Mouse (Mus musculus): ENCODE measurements around the gene Wdr45b. TPM values are rescaled to one million over a fixed set of nuclear protein-coding genes. Genes with fewer than 3 reads are reported as not detected.
"Not testable (repeated sequence)": the region's sequence is repeated elsewhere in the genome, so short reads cannot be mapped to it uniquely, and the experiment has no call there.

Gene Wdr45b
- polyA plus RNA-seq, 1 experiment from 2014 or later, result 98.3 TPM

GRCm38 (mm10) chr11:121367170-121367707 lies 13.0 kb upstream of the Wdr45b start:
- Histone ChIP-seq H3K4me3 (no peak overlapping the region), H3K4me1 (peaks cover 14% of the 10 kb centered on the region), H3K9ac (peak overlapping the region; percentile 27; the same call in 1 of the 2 replicates), H3K9me3 (no peaks in the 10 kb centered on the region), H3K4me2 (peak overlapping the region; percentile 37), H3K27ac (peak overlapping the region; percentile 87), H3K27me3 (no peaks in the 10 kb centered on the region), H3K36me3 (no peaks in the 10 kb centered on the region)
- 32% methylated on average over 5 of the region's 5 CpGs for WGBS
- ATAC-seq (ENCODE audit: insufficient number of reproducible peaks, insufficient read depth, low FRiP score, low TSS enrichment, low read depth), result 0 out of 2 replicates have a peak, but pooled peaks have one; percentile 26

DNA sequence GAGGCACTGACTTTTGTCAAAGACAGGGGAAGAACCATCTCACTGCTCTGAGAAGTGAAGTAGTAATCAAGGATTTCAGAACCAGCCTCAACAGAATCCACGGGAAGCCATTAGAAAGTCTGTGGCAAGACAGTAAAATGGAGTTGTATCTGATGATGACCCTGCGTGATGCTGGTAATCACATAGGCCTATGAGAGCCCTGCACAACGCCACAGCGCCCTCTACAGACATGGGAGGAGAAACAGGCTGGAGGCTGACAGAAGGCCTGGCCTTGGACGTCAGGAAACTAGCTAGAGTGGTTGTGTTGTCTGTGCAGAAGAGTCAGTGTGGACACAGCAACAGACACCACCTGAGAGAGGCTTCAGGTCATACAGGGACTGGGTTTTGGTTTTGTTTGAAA lies 8.0 kb upstream of the Wdr45b start:
- no peak overlapping the region for H3K4me3 ChIP-seq
- no peak overlapping the region for H3K27ac ChIP-seq
- no peak overlapping the region for H3K9ac ChIP-seq
- 32% methylated on average over 5 of the region's 5 CpGs for WGBS
- H3K4me2 ChIP-seq, result no peak overlapping the region
- H3K4me1 ChIP-seq, result peaks cover 11% of the 10 kb centered on the region
- H3K27me3 ChIP-seq, result no peaks in the 10 kb centered on the region
- H3K9me3 ChIP-seq, result no peaks in the 10 kb centered on the region
- ATAC-seq (ENCODE audit: insufficient number of reproducible peaks, insufficient read depth, low FRiP score, low TSS enrichment, low read depth), result no peak
- H3K36me3 ChIP-seq, result no peaks in the 10 kb centered on the region

DNA sequence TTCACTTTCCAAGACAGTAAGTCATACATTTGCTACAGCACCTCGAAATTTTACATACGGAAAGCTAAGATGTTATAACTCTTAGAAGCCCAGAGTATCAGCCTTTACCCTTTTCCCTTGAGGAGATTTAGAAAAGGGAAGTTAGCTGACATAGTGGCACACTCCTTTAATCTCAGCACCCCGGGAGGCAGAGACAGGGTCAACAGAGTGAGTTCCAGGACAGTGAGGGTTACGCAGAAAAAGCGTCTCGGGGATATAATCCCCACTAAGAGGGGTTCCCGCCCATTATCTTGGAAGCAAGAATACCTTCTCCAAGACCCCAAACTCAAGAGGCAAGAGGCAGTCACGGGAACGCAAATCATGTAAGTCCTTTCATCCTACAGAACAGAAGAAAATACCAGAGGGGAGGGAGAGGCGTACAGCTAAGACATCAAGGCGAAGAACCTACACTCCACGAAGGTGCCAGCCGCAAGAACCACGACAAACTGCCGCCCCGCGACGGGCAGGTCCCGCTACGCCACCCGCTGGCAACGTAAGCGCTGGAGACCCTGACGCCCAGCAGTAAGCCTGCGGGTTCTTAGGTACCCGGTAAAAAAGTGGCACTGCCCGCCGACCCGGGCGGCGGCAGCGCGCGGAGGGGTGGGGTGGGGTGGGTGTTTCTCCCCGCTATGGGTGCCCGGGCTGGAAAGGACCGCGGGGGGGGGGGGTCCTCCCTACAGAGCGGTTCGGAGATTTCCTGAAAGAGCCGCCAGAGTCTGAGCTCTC lies 737 bp downstream of the Wdr45b start:
- WGBS, result 4% methylated on average over 32 of the region's 41 CpGs
- peak overlapping the region; percentile 96 for H3K4me3 ChIP-seq
- peaks cover 20% of the 10 kb centered on the region for H3K4me1 ChIP-seq
- peak overlapping the region; percentile 91 for H3K27ac ChIP-seq
- H3K4me2 ChIP-seq, result peak overlapping the region; percentile 92
- no peaks in the 10 kb centered on the region for H3K27me3 ChIP-seq
- peaks cover 21% of the 10 kb centered on the region for H3K36me3 ChIP-seq
- ATAC-seq (ENCODE audit: insufficient number of reproducible peaks, insufficient read depth, low FRiP score, low TSS enrichment, low read depth), result no peak
- H3K9ac ChIP-seq, result peak overlapping the region; percentile 96
- H3K9me3 ChIP-seq, result no peaks in the 10 kb centered on the region

DNA sequence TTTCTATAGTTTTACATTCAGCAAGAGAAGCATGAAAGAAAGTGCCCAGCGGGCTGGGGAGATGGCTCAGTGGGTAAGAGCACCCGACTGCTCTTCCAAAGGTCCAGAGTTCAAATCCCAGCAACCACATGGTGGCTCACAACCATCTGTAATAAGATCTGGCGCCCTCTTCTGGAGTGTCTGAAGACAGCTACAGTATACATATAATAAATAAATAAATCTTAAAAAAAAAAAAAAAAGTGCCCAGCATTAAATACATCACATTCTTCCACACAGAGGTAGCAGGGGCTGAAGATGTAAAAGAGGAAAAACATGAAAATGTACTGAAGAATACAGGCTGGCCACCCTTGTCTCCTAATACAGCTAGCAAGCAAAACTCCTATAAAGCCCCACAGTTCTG lies 5.5 kb downstream of the Wdr45b start:
- not testable (repeated sequence) for H3K9me3 ChIP-seq; H3K9ac ChIP-seq; H3K4me2 ChIP-seq; H3K4me3 ChIP-seq; ATAC-seq (ENCODE audit: insufficient number of reproducible peaks, insufficient read depth, low FRiP score, low TSS enrichment, low read depth); H3K27ac ChIP-seq; H3K27me3 ChIP-seq
- 76% methylated on average over 3 of the region's 3 CpGs for WGBS
- peaks cover 52% of the 10 kb centered on the region for H3K36me3 ChIP-seq
- H3K4me1 ChIP-seq, result peaks cover 13% of the 10 kb centered on the region

DNA sequence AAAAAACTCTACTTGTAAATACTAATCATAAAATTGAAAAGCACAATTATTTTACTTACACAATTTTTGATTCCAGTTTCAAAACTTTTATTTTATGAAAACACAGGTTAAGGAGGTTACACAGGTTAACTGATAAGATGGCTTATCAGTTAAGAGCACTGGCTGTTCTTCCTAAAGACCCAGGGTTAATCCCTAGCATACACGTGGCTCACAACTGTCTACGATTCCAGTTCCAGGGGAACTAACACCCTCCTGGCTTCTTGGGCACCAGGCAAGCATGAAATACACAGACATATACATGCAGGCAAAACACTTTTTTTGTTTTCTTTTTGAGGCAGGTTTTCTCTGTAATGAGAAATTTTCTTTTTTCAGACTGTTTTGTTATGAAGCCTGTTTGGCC lies 6.1 kb downstream of the Wdr45b start:
- no peak overlapping the region for H3K27ac ChIP-seq
- H3K27me3 ChIP-seq, result no peaks in the 10 kb centered on the region
- no peak overlapping the region for H3K4me3 ChIP-seq
- H3K4me2 ChIP-seq, result no peak overlapping the region
- ATAC-seq (ENCODE audit: insufficient number of reproducible peaks, insufficient read depth, low FRiP score, low TSS enrichment, low read depth), result no peak
- WGBS, result 97% methylated on average over 2 of the region's 2 CpGs
- no peaks in the 10 kb centered on the region for H3K9me3 ChIP-seq
- peaks cover 52% of the 10 kb centered on the region for H3K36me3 ChIP-seq
- peaks cover 10% of the 10 kb centered on the region for H3K4me1 ChIP-seq
- H3K9ac ChIP-seq, result no peak overlapping the region

DNA sequence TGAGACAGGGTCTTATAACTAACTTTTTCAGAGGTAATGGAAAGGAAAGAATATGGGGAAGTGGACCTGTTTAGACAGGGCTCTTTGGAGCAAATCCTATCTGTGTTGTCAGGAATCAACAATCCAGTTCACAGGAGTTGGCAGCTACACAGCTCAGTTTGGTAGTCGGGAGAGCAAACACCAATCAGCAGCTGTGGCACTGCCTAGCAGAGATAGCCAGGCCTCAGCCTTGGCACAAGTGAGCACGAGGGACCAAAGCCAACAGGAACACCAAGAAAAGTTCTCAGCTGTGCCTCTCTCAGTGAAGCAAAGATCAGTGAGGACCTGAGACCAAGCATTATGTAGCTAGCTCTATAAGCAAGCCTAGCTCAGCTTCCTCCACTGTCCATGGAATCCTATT lies 7.2 kb downstream of the Wdr45b start:
- Histone ChIP-seq H3K4me1 (no peaks in the 10 kb centered on the region), H3K27ac (no peak overlapping the region), H3K27me3 (no peaks in the 10 kb centered on the region), H3K9ac (no peak overlapping the region), H3K4me2 (no peak overlapping the region), H3K4me3 (no peak overlapping the region), H3K9me3 (no peaks in the 10 kb centered on the region), H3K36me3 (peaks cover 49% of the 10 kb centered on the region)
- 94% methylated on average over 2 of the region's 2 CpGs for WGBS
- no peak for ATAC-seq (ENCODE audit: insufficient number of reproducible peaks, insufficient read depth, low FRiP score, low TSS enrichment, low read depth)

DNA sequence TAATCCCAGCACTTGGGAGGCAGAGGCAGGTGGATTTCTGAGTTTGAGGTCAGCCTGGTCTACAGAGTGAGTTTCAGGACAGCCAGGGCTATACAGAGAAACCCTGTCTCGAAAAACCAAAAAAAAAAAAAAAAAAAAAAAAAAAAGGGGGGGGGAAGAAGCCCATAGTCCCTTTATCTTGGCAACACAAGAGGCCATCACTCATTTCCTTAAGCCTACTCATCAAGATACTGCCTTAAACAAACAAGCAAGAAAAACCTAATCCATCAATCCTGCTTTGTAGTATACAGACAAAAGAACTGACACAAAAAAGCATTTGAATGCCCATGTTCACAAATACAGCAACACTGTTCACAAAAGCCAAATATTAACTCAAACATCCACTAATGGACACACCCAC lies 11.8 kb downstream of the Wdr45b start:
- not testable (repeated sequence) for H3K9ac ChIP-seq; H3K4me1 ChIP-seq; H3K9me3 ChIP-seq; H3K4me2 ChIP-seq; H3K27me3 ChIP-seq; H3K27ac ChIP-seq; ATAC-seq (ENCODE audit: insufficient number of reproducible peaks, insufficient read depth, low FRiP score, low TSS enrichment, low read depth); H3K4me3 ChIP-seq
- H3K36me3 ChIP-seq, result peaks cover 38% of the 10 kb centered on the region
- WGBS, result 70% methylated on average over 1 of the region's 1 CpGs

DNA sequence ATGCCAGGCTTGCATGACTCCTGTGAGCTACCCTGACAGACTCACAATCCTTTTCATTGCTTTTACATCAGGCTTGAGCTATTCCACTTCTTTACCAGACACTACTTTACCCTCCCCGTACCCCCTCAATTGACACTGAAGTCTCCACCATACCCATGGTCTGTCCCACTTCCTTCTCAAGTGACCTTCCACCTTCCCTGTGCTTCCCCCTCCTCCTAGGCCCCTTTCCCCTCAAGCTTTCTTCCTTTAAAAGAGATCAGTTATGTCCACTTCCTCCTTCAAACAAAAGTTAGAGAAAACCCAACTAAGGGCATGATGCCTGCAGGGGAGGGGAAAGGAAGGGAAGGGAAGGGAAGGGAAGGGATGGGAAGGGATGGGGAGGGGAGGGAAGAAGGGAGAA lies 14.0 kb downstream of the Wdr45b start:
- 88% methylated on average over 1 of the region's 1 CpGs for whole genome bisulfite sequencing
- no peak overlapping the region for H3K27ac ChIP-seq
- no peak overlapping the region for H3K4me3 ChIP-seq
- no peak overlapping the region for H3K4me2 ChIP-seq
- no peaks in the 10 kb centered on the region for H3K4me1 ChIP-seq
- no peaks in the 10 kb centered on the region for H3K27me3 ChIP-seq
- no peak for ATAC-seq (ENCODE audit: insufficient number of reproducible peaks, insufficient read depth, low FRiP score, low TSS enrichment, low read depth)
- peaks cover 41% of the 10 kb centered on the region for H3K36me3 ChIP-seq
- H3K9me3 ChIP-seq, result no peaks in the 10 kb centered on the region
- H3K9ac ChIP-seq, result no peak overlapping the region

DNA sequence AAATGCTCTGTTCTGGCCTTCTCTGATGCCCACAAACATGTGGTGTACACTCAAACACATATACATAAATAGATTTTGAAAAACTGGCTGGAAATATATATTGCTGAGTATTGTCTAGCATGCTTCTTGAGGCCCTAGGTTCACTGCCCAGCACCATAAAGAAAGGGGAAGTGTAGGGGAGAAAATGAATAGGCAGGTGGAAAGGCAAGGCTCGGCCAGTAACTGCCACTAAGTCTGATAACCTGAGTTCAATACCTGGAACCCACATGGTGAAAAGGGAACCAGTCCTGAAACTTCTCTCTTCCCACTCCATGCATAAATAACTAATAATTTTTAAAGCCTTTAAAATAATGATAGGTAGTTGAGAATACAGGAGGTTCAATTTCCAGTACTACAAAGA lies 14.6 kb downstream of the Wdr45b start:
- Histone ChIP-seq H3K9me3 (no peaks in the 10 kb centered on the region), H3K27me3 (no peaks in the 10 kb centered on the region), H3K36me3 (peaks cover 43% of the 10 kb centered on the region), H3K4me3 (no peak overlapping the region), H3K4me2 (no peak overlapping the region), H3K27ac (no peak overlapping the region), H3K9ac (no peak overlapping the region), H3K4me1 (no peaks in the 10 kb centered on the region)
- ATAC-seq (ENCODE audit: insufficient number of reproducible peaks, insufficient read depth, low FRiP score, low TSS enrichment, low read depth), result no peak
- WGBS, result 92% methylated on average over 1 of the region's 1 CpGs

DNA sequence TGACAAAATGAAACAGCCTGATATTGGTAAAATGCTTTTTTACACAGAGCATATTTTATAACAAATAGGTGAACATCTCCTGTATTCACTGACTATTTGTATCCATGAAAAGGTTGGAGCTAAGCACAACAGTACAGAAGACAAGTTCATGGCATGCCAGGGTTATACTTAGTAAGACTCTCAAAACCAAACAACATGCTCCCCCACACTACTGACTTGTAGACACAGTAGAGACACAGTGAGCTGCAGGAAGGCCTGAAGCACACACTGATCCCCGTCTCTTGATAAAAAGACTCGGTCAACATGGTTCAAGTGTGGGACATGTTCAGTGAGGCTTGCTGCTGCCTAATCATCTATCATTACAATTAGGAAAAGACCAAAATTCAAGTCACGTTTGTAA lies 22.6 kb downstream of the Wdr45b start:
- no peaks in the 10 kb centered on the region for H3K9me3 ChIP-seq
- peaks cover 89% of the 10 kb centered on the region for H3K36me3 ChIP-seq
- WGBS, result 90% methylated on average over 3 of the region's 3 CpGs
- H3K4me2 ChIP-seq, result no peak overlapping the region
- H3K27ac ChIP-seq, result no peak overlapping the region
- no peaks in the 10 kb centered on the region for H3K4me1 ChIP-seq
- no peaks in the 10 kb centered on the region for H3K27me3 ChIP-seq
- H3K9ac ChIP-seq, result no peak overlapping the region
- H3K4me3 ChIP-seq, result no peak overlapping the region
- no peak for ATAC-seq (ENCODE audit: insufficient number of reproducible peaks, insufficient read depth, low FRiP score, low TSS enrichment, low read depth)

GRCm38 (mm10) chr11:121328619-121329018 lies 25.6 kb downstream of the Wdr45b start:
- Histone ChIP-seq H3K4me2 (no peak overlapping the region), H3K27me3 (no peaks in the 10 kb centered on the region), H3K4me3 (no peak overlapping the region), H3K36me3 (peaks cover 70% of the 10 kb centered on the region), H3K9ac (no peak overlapping the region), H3K9me3 (no peaks in the 10 kb centered on the region), H3K4me1 (no peaks in the 10 kb centered on the region), H3K27ac (no peak overlapping the region)
- no peak for ATAC-seq (ENCODE audit: insufficient number of reproducible peaks, insufficient read depth, low FRiP score, low TSS enrichment, low read depth)

DNA sequence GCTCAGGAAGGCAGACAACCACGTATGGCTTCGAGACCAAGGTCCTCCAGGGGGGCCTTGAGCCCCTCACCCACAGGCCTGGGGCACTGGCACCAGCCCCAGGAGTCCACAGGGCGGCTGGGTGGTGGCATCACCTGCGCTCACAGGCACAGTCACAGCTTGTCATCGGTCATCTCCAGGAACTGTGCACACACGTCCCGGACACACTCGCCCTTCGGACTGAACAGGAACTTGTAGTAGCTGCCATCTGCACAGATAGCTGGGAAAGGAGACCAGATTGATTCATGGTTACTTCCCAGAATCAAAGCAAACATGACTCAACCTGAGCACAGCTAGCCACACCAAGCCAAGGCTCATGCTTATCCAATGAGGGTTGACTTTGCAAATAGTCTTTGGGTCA lies 26.0 kb downstream of the Wdr45b start:
- Histone ChIP-seq H3K36me3 (peaks cover 67% of the 10 kb centered on the region), H3K4me2 (no peak overlapping the region), H3K27me3 (no peaks in the 10 kb centered on the region), H3K9ac (no peak overlapping the region), H3K4me1 (no peaks in the 10 kb centered on the region), H3K4me3 (no peak overlapping the region), H3K9me3 (no peaks in the 10 kb centered on the region), H3K27ac (no peak overlapping the region)
- 95% methylated on average over 9 of the region's 9 CpGs for WGBS
- ATAC-seq (ENCODE audit: insufficient number of reproducible peaks, insufficient read depth, low FRiP score, low TSS enrichment, low read depth), result no peak
